Mouse (Mus musculus): Measurements from ENCODE around the gene Disp1.

- no peak for TF ChIP-seq CTCF (IDR thresholded peaks at IDR 0.05; ENCODE audit: low read depth, low read length)
- no peak for TF ChIP-seq GATA1 (IDR thresholded peaks at IDR 0.05; ENCODE audit: borderline replicate concordance, low read length)
Observed at GRCm38 (mm10) chr1:183075121-183075822, 146.1 kb downstream of the Disp1 start.

Data from G1E (cell line).